Mouse (Mus musculus) gastrocnemius, adult 2 months (tissue): ENCODE data around the gene Spem1. TPM values are rescaled to one million over a fixed set of nuclear protein-coding genes. Genes with fewer than 3 reads are reported as not detected.

Source experiments
- DNase-seq: peaks from one replicate; pipeline ENCODE4 v3.0.0; 2022
- H3K27ac ChIP-seq: fragments of 200-600 bp; 2 replicates; pipeline ENCODE4 v1.8.1; 2022; ENCODE audit warnings: mild to moderate bottlenecking
- H3K4me3 ChIP-seq: fragments of 200-600 bp; 2 replicates; pipeline ENCODE4 v1.8.1; 2022; ENCODE audit warnings: mild to moderate bottlenecking, moderate library complexity
- CTCF ChIP-seq: fragments of 200-600 bp; IDR thresholded peaks from 2 replicates; pipeline ENCODE4 v1.8.1; 2022; ENCODE audit warnings: antibody characterized with exemption, mild to moderate bottlenecking, moderate library complexity
- intact Hi-C: fragments of 180-260 bp; cut with DNase I; formaldehyde crosslinking; loops from one replicate; pipeline ENCODE4 v1.15.1; 2025
- total RNA-seq, 2 experiments: library from RNA; stranded (reverse); gene quantifications; 2 replicates each; pipeline ENCODE4 v1.2.3; 2021

The Spem1 gene
- total RNA-seq, 2 experiments from 2014 or later = not detected

GRCm38 (mm10) chr11:69791420-69791819 lies 30.6 kb downstream of the Spem1 start:
- no peak for DNase-seq
- H3K4me3 ChIP-seq = no peak overlapping the region
- H3K27ac ChIP-seq = no peak overlapping the region
- intact Hi-C loops = loop anchor here (2.0 kb wide), 1 partner anchor 17 kb away; no protein-coding TSS in a partner anchor
- TF ChIP-seq CTCF = no peak

- Histone ChIP-seq H3K4me3 (no peak overlapping the region), H3K27ac (no peak overlapping the region)
- no peak for DNase-seq
- TF ChIP-seq CTCF = no peak
- intact Hi-C loops = no loop called here
These were observed 32.5 kb downstream of the Spem1 start for GRCm38 (mm10) chr11:69789431-69789830.

DNA sequence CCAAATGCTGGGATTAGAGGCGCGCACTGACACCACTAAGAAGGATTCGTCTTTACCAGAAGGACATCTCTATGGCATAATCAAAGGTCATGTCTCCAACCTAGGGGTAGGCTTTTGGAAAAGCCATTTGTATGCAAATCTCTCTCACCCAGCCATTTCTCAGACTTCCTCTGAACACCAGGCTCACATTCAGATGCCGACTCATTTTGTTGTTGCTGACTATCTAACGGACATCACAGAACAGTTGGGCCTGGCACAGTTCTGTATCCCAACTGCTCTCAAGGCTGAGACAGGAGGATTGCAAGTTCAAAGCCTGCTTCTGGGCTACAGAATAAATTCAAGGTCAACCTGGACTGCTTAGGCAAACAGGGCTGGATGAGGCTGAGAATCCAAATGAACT lies 34.7 kb downstream of the Spem1 start:
- intact Hi-C loops = no loop called here
- DNase-seq = no peak
- TF ChIP-seq CTCF = no peak
- H3K27ac ChIP-seq = no peak overlapping the region
- H3K4me3 ChIP-seq = no peak overlapping the region

GRCm38 (mm10) chr11:69784793-69785272 lies 37.1 kb downstream of the Spem1 start:
- peak overlapping the region; percentile 43 for H3K27ac ChIP-seq
- intact Hi-C loops = no loop called here
- peak overlapping the region; percentile 57 for H3K4me3 ChIP-seq
- no peak for TF ChIP-seq CTCF
- peak; percentile 52 for DNase-seq

GRCm38 (mm10) chr11:69781828-69782227 lies 40.2 kb downstream of the Spem1 start:
- intact Hi-C loops = no loop called here
- no peak overlapping the region for H3K27ac ChIP-seq
- H3K4me3 ChIP-seq = no peak overlapping the region
- no peak for DNase-seq
- TF ChIP-seq CTCF = no peak

- intact Hi-C loops = no loop called here
- H3K4me3 ChIP-seq = no peak overlapping the region
- TF ChIP-seq CTCF = no peak
- no peak overlapping the region for H3K27ac ChIP-seq
- no peak for DNase-seq
These were observed 43.0 kb downstream of the Spem1 start for GRCm38 (mm10) chr11:69778985-69779384.

DNA sequence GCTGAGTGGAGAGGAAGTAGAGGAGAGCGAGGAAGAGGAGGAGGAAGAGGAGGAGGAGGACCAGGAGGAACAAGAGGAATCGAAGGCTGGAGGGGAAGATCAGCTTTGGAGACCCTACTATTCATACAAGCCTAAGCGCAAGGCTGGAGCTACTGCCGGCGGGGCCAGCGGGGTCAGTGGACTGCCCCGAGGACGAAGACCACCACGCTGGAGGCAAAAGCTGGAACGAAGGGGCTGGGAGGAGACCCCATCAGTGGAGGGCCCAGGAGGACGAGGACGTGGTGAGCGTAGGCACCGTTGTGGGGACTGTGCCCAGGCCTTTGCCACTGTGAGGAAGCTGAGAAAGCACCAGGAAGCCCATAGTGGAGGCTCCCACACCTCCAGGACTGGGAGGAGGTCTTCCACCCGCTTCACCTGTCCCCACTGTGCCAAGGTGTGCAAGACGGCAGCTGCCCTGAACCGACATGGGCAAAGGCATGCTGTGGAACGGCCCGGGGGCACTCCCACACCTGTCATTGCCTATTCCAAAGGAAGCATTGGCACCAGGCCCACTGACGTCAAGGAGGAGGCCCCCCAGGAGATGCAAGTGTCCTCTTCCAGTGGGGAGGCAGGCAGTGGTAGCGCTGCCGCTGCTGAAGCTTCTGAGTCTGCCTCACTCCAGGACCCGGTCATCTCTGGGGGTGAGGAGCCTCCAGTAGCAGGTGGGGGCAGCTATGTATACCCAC lies 43.6 kb downstream of the Spem1 start:
- no peak for TF ChIP-seq CTCF

DNA sequence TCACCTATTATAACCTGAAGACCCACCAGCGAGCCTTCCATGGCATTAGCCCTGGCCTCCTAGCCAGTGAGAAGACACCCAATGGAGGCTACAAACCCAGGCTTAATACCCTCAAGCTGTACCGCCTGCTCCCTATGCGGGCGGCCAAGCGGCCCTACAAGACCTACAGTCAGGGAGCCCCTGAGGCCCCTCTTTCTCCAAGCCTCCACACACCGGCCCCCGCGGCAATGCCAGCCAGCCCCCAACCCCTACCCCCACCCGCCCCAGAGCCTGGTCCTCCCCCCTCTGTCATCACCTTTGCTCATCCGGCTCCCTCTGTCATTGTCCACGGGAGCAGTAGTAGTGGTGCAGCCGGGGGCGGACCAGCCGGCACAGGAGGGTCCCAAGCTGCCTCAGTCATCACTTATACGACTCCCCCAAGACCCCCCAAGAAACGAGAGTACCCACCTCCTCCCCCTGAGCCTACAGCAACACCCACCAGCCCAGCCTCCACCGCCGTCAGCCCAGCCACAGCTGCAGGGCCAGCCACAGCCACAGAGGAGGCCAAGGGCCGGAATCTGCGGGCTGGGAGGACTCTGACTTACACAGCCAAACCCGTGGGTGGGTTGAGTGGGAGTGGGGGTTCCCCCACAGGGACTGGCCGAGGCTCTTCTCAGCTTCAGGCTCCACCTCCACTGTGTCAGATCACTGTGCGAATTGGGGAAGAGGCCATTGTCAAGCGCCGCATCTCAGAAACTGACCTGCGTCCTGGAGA lies 44.3 kb downstream of the Spem1 start:
- Histone ChIP-seq H3K27ac (no peak overlapping the region), H3K4me3 (no peak overlapping the region)
- no peak for DNase-seq
- intact Hi-C loops = no loop called here
- TF ChIP-seq CTCF = no peak

More for the DNA sequence above, 43.6 kb downstream of the Spem1 start:
- DNase-seq = no peak
- no peak overlapping the region for H3K4me3 ChIP-seq
- intact Hi-C loops = no loop called here
- H3K27ac ChIP-seq = no peak overlapping the region

DNA sequence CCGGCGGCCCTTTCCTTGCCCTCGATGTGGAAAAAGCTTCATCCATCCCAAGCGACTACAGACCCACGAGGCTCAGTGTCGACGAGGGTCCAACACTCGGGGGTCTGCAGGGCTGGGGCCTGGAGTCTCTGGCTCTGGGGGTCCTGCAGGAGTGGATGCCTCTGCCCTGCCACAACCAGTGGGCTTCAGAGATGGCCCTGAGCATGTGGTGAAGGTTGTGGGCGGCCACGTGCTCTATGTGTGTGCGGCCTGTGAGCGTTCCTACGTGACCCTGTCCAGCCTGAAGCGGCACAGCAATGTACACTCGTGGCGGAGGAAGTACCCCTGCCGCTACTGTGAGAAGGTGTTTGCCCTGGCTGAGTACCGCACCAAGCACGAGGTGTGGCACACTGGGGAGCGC lies 45.5 kb downstream of the Spem1 start:
- intact Hi-C loops = no loop called here
- Histone ChIP-seq H3K27ac (no peak overlapping the region), H3K4me3 (no peak overlapping the region)
- no peak for TF ChIP-seq CTCF
- DNase-seq = no peak

DNA sequence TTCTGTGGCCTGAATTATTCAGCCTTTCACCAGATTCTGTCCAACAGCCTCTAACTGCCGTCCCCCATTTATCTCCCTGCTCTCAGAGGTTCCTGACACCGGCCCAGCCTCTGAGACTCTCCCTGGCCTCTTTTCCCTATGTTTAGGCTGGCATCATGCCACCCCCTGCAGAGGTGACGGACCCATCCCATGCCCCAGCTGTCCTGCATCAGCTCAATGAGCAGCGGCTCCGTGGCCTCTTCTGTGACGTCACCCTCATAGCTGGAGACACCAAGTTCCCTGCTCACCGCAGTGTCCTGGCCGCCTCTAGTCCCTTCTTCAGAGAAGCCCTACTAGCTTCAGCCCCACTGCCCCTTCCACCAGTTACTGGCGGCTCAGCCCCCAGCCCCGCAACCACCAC lies 46.3 kb downstream of the Spem1 start:
- TF ChIP-seq CTCF = no peak
- no peak overlapping the region for H3K4me3 ChIP-seq
- no peak overlapping the region for H3K27ac ChIP-seq
- no peak for DNase-seq
- intact Hi-C loops = loop anchor here (2.0 kb wide), 1 partner anchor 15 kb away; no protein-coding TSS in a partner anchor

GRCm38 (mm10) chr11:69774961-69775360 lies 47.0 kb downstream of the Spem1 start:
- DNase-seq = no peak
- intact Hi-C loops = loop anchor here (2.0 kb wide), 1 partner anchor 16 kb away; no protein-coding TSS in a partner anchor
- TF ChIP-seq CTCF = no peak
- Histone ChIP-seq H3K27ac (no peak overlapping the region), H3K4me3 (no peak overlapping the region)

Other genes with a start within 250 kb of the Spem1 start
- gene Wrap53, start 241.9 kb downstream of the Spem1 start, total RNA-seq = 1 to 10 TPM; 3.2 to 3.4 TPM
- 10 to 100 TPM; 12.9 to 16.5 TPM for gene Trp53, start 241.8 kb downstream of the Spem1 start, total RNA-seq
- 100 to 1,000 TPM; 271 to 389 TPM for gene Atp1b2, start 216.2 kb downstream of the Spem1 start, total RNA-seq
- gene Shbg, start 204.3 kb downstream of the Spem1 start, total RNA-seq = not detected
- 1 to 10 TPM; 2.6 to 3.2 TPM for gene Sat2, start 200.2 kb downstream of the Spem1 start, total RNA-seq
- gene Fxr2, start 189.2 kb downstream of the Spem1 start, total RNA-seq = 100 to 1,000 TPM in 1 of 2 experiments, 10 to 100 TPM in 1; 90.6 to 104 TPM
- gene Sox15, start 166.9 kb downstream of the Spem1 start, total RNA-seq = not detected
- 1 to 10 TPM; 8.6 to 9.7 TPM for gene Mpdu1, start 159.5 kb downstream of the Spem1 start, total RNA-seq
- 1 to 10 TPM; 1.7 to 3.2 TPM for gene Cd68, start 156.0 kb downstream of the Spem1 start, total RNA-seq
- 10 to 100 TPM; 98.0 to 98.5 TPM for gene Eif4a1, start 149.8 kb downstream of the Spem1 start, total RNA-seq
- 10 to 100 TPM; 25.4 to 28.1 TPM for gene Senp3, start 140.1 kb downstream of the Spem1 start, total RNA-seq
- gene Tnfsf13, start 136.4 kb downstream of the Spem1 start, total RNA-seq = 1 to 10 TPM in 1 of 2 experiments, under 1 TPM in 1; 0.64 to 1.1 TPM
- 10 to 100 TPM in 1 of 2 experiments, 1 to 10 TPM in 1; 6.5 to 10.6 TPM for gene Tnfsf12, start 126.3 kb downstream of the Spem1 start, total RNA-seq
- gene Tnfsfm13, start 126.1 kb downstream of the Spem1 start, total RNA-seq = 1 to 10 TPM; 1.2 to 1.9 TPM
- 10 to 100 TPM; 26.9 to 35.4 TPM for gene Polr2a, start 63.5 kb downstream of the Spem1 start, total RNA-seq
- gene Slc35g3, start 60.2 kb downstream of the Spem1 start, total RNA-seq = not detected
- gene Zbtb4, start 56.3 kb downstream of the Spem1 start, total RNA-seq = 10 to 100 TPM; 29.3 to 35.9 TPM
- gene Chrnb1, start 26.2 kb downstream of the Spem1 start, total RNA-seq = 10 to 100 TPM; 23.2 to 26.3 TPM
- 1 to 10 TPM; 3.9 to 4.7 TPM for gene Fgf11, start 20.3 kb downstream of the Spem1 start, total RNA-seq
- gene Tmem102, start 16.6 kb downstream of the Spem1 start, total RNA-seq = under 1 TPM; 0.20 to 0.41 TPM
- gene Gm39566, start 6.9 kb downstream of the Spem1 start, total RNA-seq = not detected
- not detected for gene Spem2, start 3.7 kb downstream of the Spem1 start, total RNA-seq
- gene Nlgn2, start 15.6 kb upstream of the Spem1 start, total RNA-seq = 1 to 10 TPM; 2.3 to 2.7 TPM
- 100 to 1,000 TPM; 144 to 165 TPM for gene Tmem256, start 16.3 kb upstream of the Spem1 start, total RNA-seq
- gene Plscr3, start 24.2 kb upstream of the Spem1 start, total RNA-seq = 10 to 100 TPM in 1 of 2 experiments, 1 to 10 TPM in 1; 9.6 to 13.0 TPM
- under 1 TPM in 1 of 2 experiments, not detected in 1; 0.11 TPM for gene Tnk1, start 36.5 kb upstream of the Spem1 start, total RNA-seq
- gene Tmem95, start 55.8 kb upstream of the Spem1 start, total RNA-seq = not detected
- 1 to 10 TPM; 1.3 to 1.7 TPM for gene Kctd11, start 59.2 kb upstream of the Spem1 start, total RNA-seq
- under 1 TPM in 1 of 2 experiments, not detected in 1; 0.08 TPM for gene Acap1, start 73.4 kb upstream of the Spem1 start, total RNA-seq
- gene 2810408A11Rik, start 78.8 kb upstream of the Spem1 start, total RNA-seq = under 1 TPM in 1 of 2 experiments, not detected in 1; 0.33 TPM
- 10 to 100 TPM; 25.2 to 33.5 TPM for gene Neurl4, start 78.9 kb upstream of the Spem1 start, total RNA-seq
- 10 to 100 TPM; 47.1 to 49.6 TPM for gene Gps2, start 91.7 kb upstream of the Spem1 start, total RNA-seq
- 100 to 1,000 TPM; 413 to 433 TPM for gene Eif5a, start 99.8 kb upstream of the Spem1 start, total RNA-seq
- gene Ybx2, start 113.6 kb upstream of the Spem1 start, total RNA-seq = 10 to 100 TPM in 1 of 2 experiments, 1 to 10 TPM in 1; 8.0 to 16.5 TPM
- gene Slc2a4, start 126.0 kb upstream of the Spem1 start, total RNA-seq = 100 to 1,000 TPM; 494 to 503 TPM
- not detected for gene Cldn7, start 142.6 kb upstream of the Spem1 start, total RNA-seq
- gene Ctdnep1, start 159.0 kb upstream of the Spem1 start, total RNA-seq = 100 to 1,000 TPM; 217 to 261 TPM
- gene Elp5, start 160.3 kb upstream of the Spem1 start, total RNA-seq = 10 to 100 TPM; 33.0 to 45.2 TPM
- 100 to 1,000 TPM; 194 to 232 TPM for gene Gabarap, start 169.0 kb upstream of the Spem1 start, total RNA-seq
- gene Phf23, start 173.6 kb upstream of the Spem1 start, total RNA-seq = 10 to 100 TPM; 19.2 to 21.8 TPM
- 1 to 10 TPM; 3.6 to 5.0 TPM for gene Dvl2, start 178.4 kb upstream of the Spem1 start, total RNA-seq
- 100 to 1,000 TPM; 266 to 502 TPM for gene Acadvl, start 193.2 kb upstream of the Spem1 start, total RNA-seq
- gene Dlg4, start 194.8 kb upstream of the Spem1 start, total RNA-seq = 1 to 10 TPM; 3.2 to 5.2 TPM
- not detected for gene Asgr1, start 231.9 kb upstream of the Spem1 start, total RNA-seq